Mouse (Mus musculus): ENCODE data around the gene Psmb6. TPM values are rescaled to one million over a fixed set of nuclear protein-coding genes. Genes with fewer than 3 reads are reported as not detected.
A peak's percentile ranks its signal among the peaks of the same experiment; 100 is the strongest.

Gene Psmb6
- total RNA-seq, 1 experiment, result 612 TPM

DNA sequence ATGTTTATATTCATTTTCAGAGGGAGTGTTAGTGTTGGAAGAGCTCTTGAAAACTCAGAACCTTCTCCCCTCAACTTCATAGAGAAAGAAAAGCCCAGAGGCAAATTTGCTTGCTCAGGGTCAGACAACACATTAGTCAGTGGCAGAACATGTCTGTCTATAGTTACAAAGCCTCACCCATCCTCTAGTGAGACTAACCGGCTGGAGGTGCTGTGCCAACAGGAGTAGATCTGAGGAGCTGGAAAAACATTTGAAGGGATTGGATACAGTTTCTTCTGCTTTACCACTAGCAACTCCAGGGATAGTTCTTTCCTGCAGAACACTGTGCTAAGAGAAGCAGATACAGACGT is 36.7 kb downstream of the Psmb6 start:
- no peak for TF ChIP-seq MAFK (IDR thresholded peaks at IDR 0.05; ENCODE audit: insufficient read depth, low read depth, low read length)
- no peak for TF ChIP-seq ZNF384 (IDR thresholded peaks at IDR 0.05; ENCODE audit: low read depth, low read length)
- no peak for TF ChIP-seq CHD2 (IDR thresholded peaks at IDR 0.05; ENCODE audit: low read depth, low read length)
- no peak for TF ChIP-seq ZC3H11A (IDR thresholded peaks at IDR 0.05; ENCODE audit: borderline replicate concordance, low read depth, low read length)
- no peak for TF ChIP-seq HCFC1 (IDR thresholded peaks at IDR 0.05; ENCODE audit: borderline replicate concordance, insufficient read depth, low read length)
- Histone ChIP-seq H3K4me3 (ENCODE audit: insufficient read depth in 1 of 2, low read depth in 1 of 2, low read length in 2 of 2, poor library complexity in 1 of 2, severe bottlenecking in 1 of 2) (peak overlapping the region; percentile 79 to 85), H3K36me3 (ENCODE audit: control insufficient read depth, insufficient read depth, low read length, poor library complexity, severe bottlenecking) (no peaks in the 10 kb centered on the region), H3K27ac (ENCODE audit: insufficient read depth, low read depth, low read length, poor library complexity, severe bottlenecking) (no peak overlapping the region), H3K4me1 (ENCODE audit: control insufficient read depth in 2 of 2, insufficient read depth in 2 of 2, low read length in 2 of 2, poor library complexity in 1 of 2) (no peaks in the 10 kb centered on the region; a peak in 1 of 4 replicates), H3K9me3 (ENCODE audit: control insufficient read depth, insufficient read depth, low read depth, low read length) (no peaks in the 10 kb centered on the region), H3K9ac (ENCODE audit: insufficient read depth, low read depth, low read length, poor library complexity, severe bottlenecking) (peak overlapping the region; percentile 80)
- in situ Hi-C loops (cut with MboI; ENCODE audit: low sequenced_read_pairs in 2 of 2, unreplicated experiment in 2 of 2), result no loop called here
- no peak for DNase-seq (ENCODE audit: low read depth, low spot score)

DNA sequence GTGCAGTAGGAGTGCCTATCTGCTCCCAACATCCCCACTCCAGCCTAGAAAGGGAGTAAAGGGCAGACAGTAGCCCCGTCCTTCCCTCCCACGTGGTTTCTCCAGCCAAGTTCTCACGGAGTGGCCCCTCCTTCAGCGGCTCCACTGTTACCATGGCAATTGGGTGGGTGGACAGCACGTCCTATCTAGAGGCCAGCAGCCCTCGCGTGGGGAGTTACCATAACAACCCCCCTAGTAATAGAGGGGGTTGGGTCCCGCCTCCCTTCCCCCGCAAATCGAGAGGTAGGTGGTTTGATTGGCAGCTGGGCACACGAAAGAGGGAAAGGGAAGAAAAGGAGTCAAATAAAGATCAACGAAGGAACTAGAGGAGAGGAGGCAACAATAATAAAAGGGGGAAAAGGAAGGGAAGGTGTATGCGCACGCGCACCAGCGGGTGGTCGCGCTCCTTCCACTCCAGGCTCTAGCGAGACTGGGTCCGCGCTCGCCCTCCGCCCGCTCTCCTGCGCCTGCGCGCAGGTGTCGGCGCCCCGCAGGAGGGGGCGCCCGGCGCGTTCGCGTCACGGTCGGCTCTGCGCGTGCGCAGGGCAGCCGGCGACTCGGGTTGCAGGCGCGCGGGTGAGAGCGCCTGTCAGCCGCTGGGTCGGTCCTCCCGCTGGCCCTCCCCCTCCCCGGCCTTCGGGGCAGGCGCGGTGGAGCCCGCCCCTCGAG is 37.3 kb downstream of the Psmb6 start, which contains the start of gene Mink1:
TSS of gene Mink1 (plus strand) at position 595 of the 708 bp plus-strand sequence.
- no peaks in the 10 kb centered on the region for H3K36me3 ChIP-seq (ENCODE audit: control insufficient read depth, insufficient read depth, low read length, poor library complexity, severe bottlenecking)
- TF ChIP-seq ZC3H11A (IDR thresholded peaks at IDR 0.05; ENCODE audit: borderline replicate concordance, low read depth, low read length) (no peak), CHD2 (IDR thresholded peaks at IDR 0.05; ENCODE audit: low read depth, low read length) (peak; percentile 34; the same call in 1 of the 2 replicates), MAFK (IDR thresholded peaks at IDR 0.05; ENCODE audit: insufficient read depth, low read depth, low read length) (no peak), HCFC1 (IDR thresholded peaks at IDR 0.05; ENCODE audit: borderline replicate concordance, insufficient read depth, low read length) (peak; percentile 41; the same call in 1 of the 2 replicates), ZNF384 (IDR thresholded peaks at IDR 0.05; ENCODE audit: low read depth, low read length) (no peak)

DNA sequence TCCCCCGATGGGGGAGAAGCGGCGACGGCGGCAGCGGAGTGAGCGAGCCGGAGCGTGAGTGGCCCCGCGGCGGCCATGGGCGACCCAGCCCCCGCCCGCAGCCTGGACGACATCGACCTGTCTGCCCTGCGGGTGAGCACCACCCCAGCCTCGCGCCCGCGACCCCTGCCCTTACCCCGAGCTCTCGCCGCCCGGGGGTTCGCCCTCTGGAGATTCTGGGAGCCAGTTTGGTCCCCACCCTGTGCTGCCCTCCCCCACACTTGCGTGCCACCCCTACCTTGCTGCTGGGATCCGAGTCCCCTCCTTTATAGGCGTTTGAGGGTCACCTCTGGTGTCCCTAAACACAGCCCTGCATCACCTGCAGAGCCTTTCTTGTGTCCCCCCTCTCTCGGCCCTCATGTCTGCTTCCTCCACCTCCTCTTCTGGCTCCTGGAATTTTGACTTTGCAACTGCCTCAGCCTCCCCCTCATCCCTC is 37.9 kb downstream of the Psmb6 start:
- in situ Hi-C loops (cut with MboI; ENCODE audit: low sequenced_read_pairs in 2 of 2, unreplicated experiment in 2 of 2), result no loop called here
- Histone ChIP-seq H3K27ac (ENCODE audit: insufficient read depth, low read depth, low read length, poor library complexity, severe bottlenecking) (peak overlapping the region; percentile 2; the same call in 1 of the 2 replicates), H3K9ac (ENCODE audit: insufficient read depth, low read depth, low read length, poor library complexity, severe bottlenecking) (peak overlapping the region; percentile 80), H3K4me3 (ENCODE audit: insufficient read depth in 1 of 2, low read depth in 1 of 2, low read length in 2 of 2, poor library complexity in 1 of 2, severe bottlenecking in 1 of 2) (peak overlapping the region; percentile 79 to 85), H3K9me3 (ENCODE audit: control insufficient read depth, insufficient read depth, low read depth, low read length) (no peaks in the 10 kb centered on the region), H3K36me3 (ENCODE audit: control insufficient read depth, insufficient read depth, low read length, poor library complexity, severe bottlenecking) (no peaks in the 10 kb centered on the region), H3K4me1 (ENCODE audit: control insufficient read depth in 2 of 2, insufficient read depth in 2 of 2, low read length in 2 of 2, poor library complexity in 1 of 2) (no peaks in the 10 kb centered on the region; a peak in 1 of 4 replicates)
- no peak for TF ChIP-seq ZC3H11A (IDR thresholded peaks at IDR 0.05; ENCODE audit: borderline replicate concordance, low read depth, low read length)
- no peak for TF ChIP-seq HCFC1 (IDR thresholded peaks at IDR 0.05; ENCODE audit: borderline replicate concordance, insufficient read depth, low read length)
- TF ChIP-seq CHD2 (IDR thresholded peaks at IDR 0.05; ENCODE audit: low read depth, low read length), result no peak
- TF ChIP-seq ZNF384 (IDR thresholded peaks at IDR 0.05; ENCODE audit: low read depth, low read length), result no peak
- TF ChIP-seq MAFK (IDR thresholded peaks at IDR 0.05; ENCODE audit: insufficient read depth, low read depth, low read length), result no peak
- DNase-seq (ENCODE audit: low read depth, low spot score), result no peak

More for the DNA sequence above, 37.3 kb downstream of the Psmb6 start, which contains the start of gene Mink1:
- Histone ChIP-seq H3K9me3 (ENCODE audit: control insufficient read depth, insufficient read depth, low read depth, low read length) (no peaks in the 10 kb centered on the region), H3K4me1 (ENCODE audit: control insufficient read depth in 2 of 2, insufficient read depth in 2 of 2, low read length in 2 of 2, poor library complexity in 1 of 2) (no peaks in the 10 kb centered on the region; a peak in 1 of 4 replicates), H3K27ac (ENCODE audit: insufficient read depth, low read depth, low read length, poor library complexity, severe bottlenecking) (peak within 1 kb of the TSS; percentile 56), H3K4me3 (ENCODE audit: insufficient read depth in 1 of 2, low read depth in 1 of 2, low read length in 2 of 2, poor library complexity in 1 of 2, severe bottlenecking in 1 of 2) (peak within 1 kb of the TSS; percentile 79 to 85), H3K9ac (ENCODE audit: insufficient read depth, low read depth, low read length, poor library complexity, severe bottlenecking) (peak within 1 kb of the TSS; percentile 80)
- in situ Hi-C loops (cut with MboI; ENCODE audit: low sequenced_read_pairs in 2 of 2, unreplicated experiment in 2 of 2), result no loop called here
- peak; percentile 78 for DNase-seq (ENCODE audit: low read depth, low spot score)

DNA sequence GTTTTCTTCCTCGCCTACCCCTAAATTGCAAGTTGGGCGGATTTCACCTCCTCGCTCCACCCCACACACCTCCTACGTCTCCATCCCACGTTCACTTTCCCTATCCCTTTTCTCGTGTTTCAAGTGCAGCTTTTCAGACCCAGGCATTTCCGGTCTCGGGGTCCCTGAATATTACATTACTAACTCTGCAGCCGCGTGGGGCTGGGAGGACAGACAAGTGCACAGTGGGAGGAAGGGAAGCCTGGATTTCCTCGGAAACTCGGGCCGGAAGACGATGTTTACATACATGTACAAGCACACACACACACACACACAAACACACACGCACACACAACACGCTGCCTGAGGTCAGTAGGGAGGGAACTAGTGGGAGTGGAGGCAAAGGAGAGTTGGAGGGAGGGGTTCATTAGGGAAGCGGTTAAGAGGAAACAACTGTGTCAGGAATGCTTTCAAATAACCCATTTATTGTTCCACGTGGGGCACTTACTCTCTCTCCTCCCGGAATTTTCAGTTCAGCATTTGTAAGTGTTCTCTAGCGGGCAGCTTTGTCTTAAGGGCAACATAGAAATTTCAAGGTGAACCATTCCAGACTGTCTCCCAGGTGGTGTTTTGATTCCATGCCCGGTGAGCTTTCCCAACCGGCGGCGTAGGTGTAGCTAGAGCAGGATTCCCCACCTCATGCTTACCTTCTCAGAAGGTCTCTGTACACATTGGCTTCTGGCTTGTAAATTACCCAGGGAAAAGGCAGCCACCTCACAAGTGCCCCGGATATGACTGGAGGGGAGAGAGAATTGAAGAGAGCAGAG is 38.5 kb downstream of the Psmb6 start:
- no peaks in the 10 kb centered on the region for H3K9me3 ChIP-seq (ENCODE audit: control insufficient read depth, insufficient read depth, low read depth, low read length)
- no peak overlapping the region; the same call in 1 of the 2 replicates for H3K27ac ChIP-seq (ENCODE audit: insufficient read depth, low read depth, low read length, poor library complexity, severe bottlenecking)
- in situ Hi-C loops (cut with MboI; ENCODE audit: low sequenced_read_pairs in 2 of 2, unreplicated experiment in 2 of 2), result no loop called here

More for the DNA sequence above, 38.5 kb downstream of the Psmb6 start:
- H3K36me3 ChIP-seq (ENCODE audit: control insufficient read depth, insufficient read depth, low read length, poor library complexity, severe bottlenecking), result no peaks in the 10 kb centered on the region
- H3K4me1 ChIP-seq (ENCODE audit: control insufficient read depth in 2 of 2, insufficient read depth in 2 of 2, low read length in 2 of 2, poor library complexity in 1 of 2), result no peaks in the 10 kb centered on the region; a peak in 1 of 4 replicates
- DNase-seq (ENCODE audit: low read depth, low spot score), result no peak
- peak overlapping the region; percentile 80 for H3K9ac ChIP-seq (ENCODE audit: insufficient read depth, low read depth, low read length, poor library complexity, severe bottlenecking)
- peak overlapping the region; percentile 79 to 85 for H3K4me3 ChIP-seq (ENCODE audit: insufficient read depth in 1 of 2, low read depth in 1 of 2, low read length in 2 of 2, poor library complexity in 1 of 2, severe bottlenecking in 1 of 2)
- TF ChIP-seq MAFK (IDR thresholded peaks at IDR 0.05; ENCODE audit: insufficient read depth, low read depth, low read length) (no peak), HCFC1 (IDR thresholded peaks at IDR 0.05; ENCODE audit: borderline replicate concordance, insufficient read depth, low read length) (no peak; the same call in 1 of the 2 replicates), ZNF384 (IDR thresholded peaks at IDR 0.05; ENCODE audit: low read depth, low read length) (no peak), ZC3H11A (IDR thresholded peaks at IDR 0.05; ENCODE audit: borderline replicate concordance, low read depth, low read length) (no peak), CHD2 (IDR thresholded peaks at IDR 0.05; ENCODE audit: low read depth, low read length) (no peak)

Measured in ES-E14 (cell line).